Mouse (Mus musculus): ENCODE data around the gene Usb1. TPM values are rescaled to one million over a fixed set of nuclear protein-coding genes. Genes with fewer than 3 reads are reported as not detected.
A peak's percentile ranks its signal among the peaks of the same experiment; 100 is the strongest.
"Not testable (repeated sequence)": the region's sequence is repeated elsewhere in the genome, so short reads cannot be mapped to it uniquely, and the experiment has no call there.

Gene Usb1
- total RNA-seq, 2 experiments from 2014 or later: 9.8 to 13.1 TPM

DNA sequence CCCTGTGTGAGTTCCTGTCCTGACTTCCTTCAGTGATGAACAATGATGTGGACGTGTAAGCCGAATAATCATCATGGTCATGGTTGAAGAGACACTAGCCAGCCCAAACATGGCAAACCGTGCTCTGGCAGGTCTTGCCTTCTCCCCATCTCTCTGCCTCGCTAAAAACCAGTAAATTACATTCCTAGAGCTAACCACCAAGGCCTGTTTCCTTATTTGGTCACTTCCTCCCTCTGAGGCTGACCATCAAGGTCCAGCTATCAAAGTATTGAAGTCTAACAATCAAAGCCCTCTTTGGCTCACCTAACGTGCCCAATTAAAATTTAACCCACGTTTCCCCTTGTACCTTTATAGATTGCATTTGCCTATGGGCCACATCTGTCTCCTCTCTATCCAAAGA, 30.2 kb downstream of the Usb1 start:
- no peak for TF ChIP-seq CTCF (conservative IDR thresholded peaks at IDR 0.05)
- no peak overlapping the region for H3K4me3 ChIP-seq
- H3K27ac ChIP-seq: no peak overlapping the region
- DNase-seq (ENCODE audit: low spot score in 2 of 2): no peak

DNA sequence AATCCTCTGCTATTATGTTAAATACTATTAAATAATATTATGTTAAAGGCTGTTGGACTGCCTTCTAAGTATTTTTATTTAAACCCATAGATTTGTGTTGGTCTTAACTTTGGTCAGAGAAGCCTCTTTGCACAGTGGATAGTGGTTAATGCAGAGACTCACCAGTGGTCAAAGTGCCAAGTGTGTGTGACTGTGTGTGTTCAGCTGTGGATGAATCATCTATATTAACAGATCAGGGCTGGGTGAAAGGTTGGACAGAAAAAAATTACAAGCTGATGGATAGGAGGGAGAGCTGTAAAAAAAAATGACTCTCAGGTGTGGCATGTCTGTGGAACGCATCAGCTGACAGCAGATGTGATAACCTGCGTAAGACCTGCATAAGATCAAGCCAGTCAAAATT, 31.8 kb downstream of the Usb1 start:
- Histone ChIP-seq H3K27ac (no peak overlapping the region), H3K4me3 (no peak overlapping the region)
- no peak for DNase-seq (ENCODE audit: low spot score in 2 of 2)
- TF ChIP-seq CTCF (conservative IDR thresholded peaks at IDR 0.05): no peak

GRCm38 (mm10) chr8:95369581-95370326, 37.7 kb downstream of the Usb1 start:
- Histone ChIP-seq H3K27ac (no peak overlapping the region), H3K4me3 (no peak overlapping the region)
- no peak for DNase-seq (ENCODE audit: low spot score in 2 of 2)
- TF ChIP-seq CTCF (conservative IDR thresholded peaks at IDR 0.05): no peak

GRCm38 (mm10) chr8:95373389-95374002, 41.4 kb downstream of the Usb1 start:
- TF ChIP-seq CTCF (conservative IDR thresholded peaks at IDR 0.05): no peak
- Histone ChIP-seq H3K4me3 (no peak overlapping the region), H3K27ac (0 out of 2 replicates have a peak overlapping the region, but pooled peaks have one; percentile 0)
- DNase-seq (ENCODE audit: low spot score in 2 of 2): no peak

- no peak for TF ChIP-seq CTCF (conservative IDR thresholded peaks at IDR 0.05)
- Histone ChIP-seq H3K27ac (no peak overlapping the region), H3K4me3 (no peak overlapping the region)
- no peak for DNase-seq (ENCODE audit: low spot score in 2 of 2)
Observed at GRCm38 (mm10) chr8:95374429-95374828, 42.3 kb downstream of the Usb1 start.

GRCm38 (mm10) chr8:95375374-95375930, 43.4 kb downstream of the Usb1 start:
- TF ChIP-seq CTCF (conservative IDR thresholded peaks at IDR 0.05): no peak
- no peak for DNase-seq (ENCODE audit: low spot score in 2 of 2)

DNA sequence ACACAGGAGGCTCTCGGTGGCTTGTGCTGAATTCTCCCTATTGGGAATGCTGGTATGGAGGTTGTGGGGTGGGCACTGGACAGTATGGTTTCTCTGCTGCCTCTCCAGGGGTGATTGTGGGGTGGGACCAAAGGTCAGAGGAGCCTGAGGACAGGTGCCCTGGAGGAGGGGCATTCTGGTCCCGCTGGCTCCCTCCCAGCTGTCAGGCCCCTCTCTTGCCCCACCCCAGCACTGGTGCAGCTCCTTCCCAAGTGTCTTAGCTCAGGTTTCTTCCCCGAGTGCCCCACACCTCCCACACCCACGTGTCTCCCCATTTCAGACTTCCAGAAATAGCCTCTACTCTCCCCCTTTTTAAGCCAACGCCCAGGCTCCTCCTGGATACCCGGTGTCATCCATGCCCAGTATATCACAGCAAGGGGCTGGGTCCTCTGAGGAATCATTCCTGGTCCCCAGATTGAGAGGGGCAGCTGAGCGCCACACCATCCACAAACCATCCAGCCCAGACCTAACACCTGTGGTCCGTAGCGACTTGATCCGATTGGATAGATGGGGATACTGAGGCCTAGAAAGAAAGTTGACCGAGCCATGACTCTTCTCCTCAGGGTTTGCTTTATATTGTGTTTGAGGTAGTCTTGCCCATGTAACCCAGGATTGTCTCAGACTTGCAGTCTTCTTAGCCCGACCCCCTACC, 44.4 kb downstream of the Usb1 start:
- Histone ChIP-seq H3K27ac (no peak overlapping the region), H3K4me3 (no peak overlapping the region)
- DNase-seq (ENCODE audit: low spot score in 2 of 2): no peak
- no peak for TF ChIP-seq CTCF (conservative IDR thresholded peaks at IDR 0.05)

More at GRCm38 (mm10) chr8:95375374-95375930, 43.4 kb downstream of the Usb1 start:
- Histone ChIP-seq H3K4me3 (no peak overlapping the region), H3K27ac (no peak overlapping the region)

DNA sequence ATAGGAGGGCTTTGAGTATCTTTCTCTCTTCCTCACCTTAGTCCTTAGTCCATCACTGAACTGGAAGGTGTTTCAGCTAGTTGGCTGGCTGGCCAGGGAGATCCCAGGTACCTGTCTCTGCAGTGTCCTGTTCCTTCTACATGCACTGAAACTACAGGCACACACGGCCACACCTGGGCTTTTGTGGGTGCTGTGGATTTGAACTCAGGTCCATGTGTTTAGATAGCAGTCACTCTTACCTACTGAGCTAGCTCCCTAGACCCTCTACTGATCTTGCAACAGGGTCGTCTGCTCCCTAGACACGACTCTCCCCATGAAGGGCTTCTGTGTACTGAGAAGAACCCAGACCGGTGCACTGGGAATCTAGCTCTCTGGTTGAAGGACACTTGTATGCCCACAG, 45.0 kb downstream of the Usb1 start:
- TF ChIP-seq CTCF (conservative IDR thresholded peaks at IDR 0.05): no peak
- DNase-seq (ENCODE audit: low spot score in 2 of 2): no peak
- Histone ChIP-seq H3K4me3 (no peak overlapping the region), H3K27ac (no peak overlapping the region)

DNA sequence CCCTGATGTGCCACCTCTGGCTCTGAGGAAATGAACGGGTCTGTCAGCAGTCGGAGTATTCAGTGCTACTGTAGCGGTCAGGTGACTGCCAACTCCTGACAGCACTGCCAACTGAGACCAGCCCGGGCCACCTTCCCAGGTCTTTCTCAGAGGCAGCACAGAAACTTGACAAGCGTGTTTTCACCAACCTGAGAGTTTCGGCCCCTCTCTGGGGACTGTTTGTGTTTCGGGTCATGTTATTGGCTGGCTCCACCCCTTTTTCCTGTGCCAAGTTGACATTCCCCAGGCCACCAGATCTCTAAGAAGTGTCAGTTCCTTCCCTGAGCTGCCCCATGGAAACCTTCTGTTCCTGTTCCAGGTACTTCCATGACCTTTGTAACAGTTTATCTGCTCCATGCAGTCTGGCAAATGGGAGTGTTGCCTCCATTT, 45.8 kb downstream of the Usb1 start:
- no peak for DNase-seq (ENCODE audit: low spot score in 2 of 2)
- TF ChIP-seq CTCF (conservative IDR thresholded peaks at IDR 0.05): no peak
- H3K27ac ChIP-seq: no peak overlapping the region
- H3K4me3 ChIP-seq: no peak overlapping the region

- H3K27ac ChIP-seq; DNase-seq (ENCODE audit: low spot score in 2 of 2); H3K4me3 ChIP-seq: not testable (repeated sequence)
Observed at GRCm38 (mm10) chr8:95378928-95379327, 46.8 kb downstream of the Usb1 start.

- TF ChIP-seq CTCF (conservative IDR thresholded peaks at IDR 0.05): no peak
- Histone ChIP-seq H3K27ac (no peak overlapping the region), H3K4me3 (no peak overlapping the region)
Observed at GRCm38 (mm10) chr8:95380953-95381352, 48.9 kb downstream of the Usb1 start.

DNA sequence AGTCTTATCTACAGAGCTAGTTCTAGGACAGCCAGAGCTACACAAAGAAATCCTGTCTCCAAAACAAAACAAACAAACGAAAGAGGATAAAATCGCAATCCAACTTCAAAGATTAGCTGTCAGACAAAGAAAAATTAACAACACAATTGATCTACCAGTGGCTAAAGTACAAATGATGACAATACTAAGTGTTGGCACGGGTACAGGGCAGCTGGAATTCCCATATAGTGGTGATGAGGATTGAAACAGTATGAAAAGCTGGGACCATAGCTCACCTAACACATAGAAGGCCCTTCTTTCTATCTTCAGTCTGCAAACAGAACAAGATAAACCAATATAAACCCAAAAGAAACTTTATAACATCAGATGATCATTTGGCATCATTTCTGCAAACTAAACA, 49.5 kb downstream of the Usb1 start:
- no peak for TF ChIP-seq CTCF (conservative IDR thresholded peaks at IDR 0.05)
- Histone ChIP-seq H3K27ac (no peak overlapping the region), H3K4me3 (no peak overlapping the region)
- no peak for DNase-seq (ENCODE audit: low spot score in 2 of 2)

More at GRCm38 (mm10) chr8:95380953-95381352, 48.9 kb downstream of the Usb1 start:
- DNase-seq (ENCODE audit: low spot score in 2 of 2): no peak

DNA sequence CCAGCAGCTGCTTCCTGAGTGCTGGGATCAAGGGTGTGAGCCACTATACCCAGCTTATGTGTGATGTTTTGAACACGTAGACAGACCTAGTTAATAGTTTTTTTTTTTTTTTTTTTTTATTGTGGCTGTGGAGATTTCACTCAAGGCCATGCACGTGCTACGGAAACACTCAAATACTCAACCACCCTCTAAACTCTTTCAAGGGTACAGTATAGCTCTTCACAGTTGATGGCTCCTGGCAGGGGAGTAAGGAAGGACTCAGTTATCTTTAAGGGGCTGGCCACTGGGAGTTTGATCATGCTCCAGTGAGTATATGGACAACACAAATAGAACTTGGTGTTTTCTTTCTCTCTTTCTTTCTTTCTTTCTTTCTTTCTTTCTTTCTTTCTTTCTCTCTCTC, 52.4 kb downstream of the Usb1 start:
- H3K27ac ChIP-seq: no peak overlapping the region
- TF ChIP-seq CTCF (conservative IDR thresholded peaks at IDR 0.05): no peak
- no peak overlapping the region for H3K4me3 ChIP-seq
- DNase-seq (ENCODE audit: low spot score in 2 of 2): no peak
